Mouse (Mus musculus): ENCODE measurements around the gene Tnik.

Tnik gene

DNA sequence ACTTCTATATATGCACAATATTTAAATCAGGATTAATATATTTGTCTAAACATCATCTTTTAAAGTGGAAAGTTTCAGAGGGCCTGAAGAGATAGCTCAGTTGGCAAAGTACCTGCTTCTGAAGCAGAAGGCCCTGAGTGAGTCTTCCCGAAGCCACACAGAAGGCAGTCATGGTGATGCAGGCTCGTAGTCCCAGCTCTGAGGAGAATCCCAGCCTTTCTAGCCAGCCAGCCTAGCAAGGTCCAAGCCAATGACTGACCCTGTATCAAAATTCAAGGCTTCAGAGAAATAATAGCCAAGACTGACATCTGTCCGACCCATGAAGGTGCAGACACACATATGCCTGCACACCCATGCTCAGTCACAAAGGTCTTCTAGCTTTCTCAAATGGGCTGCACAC is 279.9 kb downstream of the Tnik start:
- DNase-seq (ENCODE audit: extremely low spot score, low read depth, low spot score) = no peak

GRCm38 (mm10) chr3:28543380-28543984 is 280.5 kb downstream of the Tnik start:
- no peak for DNase-seq (ENCODE audit: extremely low spot score, low read depth, low spot score)

- no peak for DNase-seq (ENCODE audit: extremely low spot score, low read depth, low spot score)
Observed at GRCm38 (mm10) chr3:28544345-28544869, 281.4 kb downstream of the Tnik start.

DNA sequence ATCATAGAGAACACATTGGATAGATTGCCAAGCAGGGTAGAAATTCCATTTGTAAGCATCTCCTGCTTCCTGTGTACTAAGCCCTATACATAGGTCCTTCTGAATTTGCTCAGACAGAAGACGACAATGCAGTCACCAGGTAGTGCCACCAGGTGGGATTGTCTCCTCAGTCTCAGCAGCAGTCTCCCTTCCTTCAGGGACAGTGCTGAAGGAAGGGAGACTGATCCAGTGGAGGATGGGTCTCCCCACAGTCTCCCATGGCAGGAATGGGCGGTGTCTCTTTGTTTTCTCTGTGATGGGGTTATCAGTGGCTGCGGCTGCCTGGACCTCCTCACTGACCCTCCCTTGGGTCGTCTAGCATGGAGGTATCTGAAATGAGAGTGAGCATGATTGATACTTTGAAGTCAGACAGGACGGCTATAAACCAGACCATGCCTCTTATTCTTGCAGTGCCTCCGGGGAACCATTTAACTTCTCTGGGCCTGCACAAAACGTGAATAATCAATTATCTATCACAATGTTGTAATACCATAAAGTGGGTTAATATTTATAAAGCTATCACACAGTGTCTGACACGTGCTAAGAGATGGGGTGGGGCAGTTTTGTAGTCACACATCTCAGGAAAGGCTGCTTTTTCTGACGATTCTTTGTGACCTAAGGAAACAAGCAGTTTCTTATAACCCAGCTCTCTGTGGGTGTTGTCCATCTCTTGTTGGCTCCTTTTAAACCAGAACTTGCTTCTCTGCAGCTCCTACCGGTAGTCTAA is 285.1 kb downstream of the Tnik start:
- DNase-seq (ENCODE audit: extremely low spot score, low read depth, low spot score) = no peak

DNA sequence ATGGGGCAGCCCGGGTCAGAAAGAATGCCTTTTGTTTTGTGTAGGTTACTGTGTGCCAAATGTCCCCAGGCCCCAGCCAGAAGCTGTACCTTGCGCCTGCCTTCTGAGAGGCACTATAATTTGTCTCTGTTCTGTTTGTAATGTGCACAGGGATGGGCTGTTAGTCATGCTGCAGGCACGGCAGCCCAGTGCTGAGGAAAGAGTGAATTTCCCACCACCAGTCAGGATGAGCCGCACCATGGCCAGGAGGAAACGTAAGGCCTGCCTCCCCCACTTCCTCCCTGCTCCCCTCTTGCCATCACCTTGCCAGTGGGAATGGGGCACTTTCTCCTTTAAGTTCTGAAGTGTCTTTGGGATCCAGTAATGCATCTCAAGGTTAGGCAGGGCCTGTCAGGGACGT is 286.4 kb downstream of the Tnik start:
- no peak for DNase-seq (ENCODE audit: extremely low spot score, low read depth, low spot score)

- no peak for DNase-seq (ENCODE audit: extremely low spot score, low read depth, low spot score)
Observed at GRCm38 (mm10) chr3:28550497-28551093, 287.6 kb downstream of the Tnik start.

GRCm38 (mm10) chr3:28551756-28552155 is 288.7 kb downstream of the Tnik start:
- DNase-seq (ENCODE audit: extremely low spot score, low read depth, low spot score) = no peak

DNA sequence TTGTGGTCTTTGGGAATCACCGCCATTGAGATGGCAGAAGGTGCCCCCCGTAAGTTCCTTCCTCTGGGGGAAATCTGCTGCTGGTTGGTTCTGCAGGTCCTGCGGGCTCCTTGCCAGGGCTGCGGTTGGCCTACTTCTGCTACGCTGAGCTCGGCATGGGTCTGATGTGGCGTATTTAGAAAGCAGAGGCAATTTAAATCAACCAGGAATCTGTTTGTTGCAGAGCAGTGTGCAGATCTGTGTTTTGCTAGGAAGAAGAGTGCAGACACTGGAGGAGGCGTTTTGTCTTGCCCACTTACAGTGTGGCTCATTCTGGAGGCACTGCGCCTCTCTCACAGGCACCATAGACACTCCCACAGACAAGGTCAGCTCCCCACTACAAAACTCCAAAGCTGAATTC is 291.9 kb downstream of the Tnik start:
- DNase-seq (ENCODE audit: extremely low spot score, low read depth, low spot score) = no peak

GRCm38 (mm10) chr3:28555795-28556570 is 293.0 kb downstream of the Tnik start:
- no peak for DNase-seq (ENCODE audit: extremely low spot score, low read depth, low spot score)

DNA sequence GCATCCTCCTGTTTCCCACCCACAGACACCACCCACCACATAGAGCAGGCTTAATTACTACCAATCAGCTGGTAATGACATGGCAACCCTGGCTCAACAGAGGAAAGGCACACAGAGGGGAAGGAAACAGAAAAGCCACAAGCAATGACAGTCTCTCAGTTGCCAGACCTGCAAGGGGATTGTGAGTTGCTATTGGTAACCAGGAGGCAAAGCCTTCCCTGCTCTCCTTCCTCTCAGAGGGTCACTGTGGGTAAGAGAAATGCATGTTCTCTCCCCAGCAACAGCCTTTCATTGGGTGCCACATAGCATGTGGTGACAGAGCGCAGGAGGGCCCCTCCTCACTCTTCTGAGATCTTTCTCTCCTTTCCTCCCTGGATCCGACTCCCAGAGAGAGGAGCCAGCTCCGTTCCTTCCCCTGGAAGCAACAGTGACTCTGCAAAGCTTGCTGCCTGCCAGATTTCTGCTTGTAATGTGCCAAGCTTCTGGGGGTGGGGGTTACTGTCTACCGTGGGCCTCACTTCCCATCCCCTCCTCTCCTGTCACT is 295.4 kb downstream of the Tnik start:
- no peak for DNase-seq (ENCODE audit: extremely low spot score, low read depth, low spot score)

- no peak for DNase-seq (ENCODE audit: extremely low spot score, low read depth, low spot score)
Observed at GRCm38 (mm10) chr3:28561408-28561807, 298.4 kb downstream of the Tnik start.

- no peak for DNase-seq (ENCODE audit: extremely low spot score, low read depth, low spot score)
Observed at GRCm38 (mm10) chr3:28562612-28563332, 299.8 kb downstream of the Tnik start.

DNA sequence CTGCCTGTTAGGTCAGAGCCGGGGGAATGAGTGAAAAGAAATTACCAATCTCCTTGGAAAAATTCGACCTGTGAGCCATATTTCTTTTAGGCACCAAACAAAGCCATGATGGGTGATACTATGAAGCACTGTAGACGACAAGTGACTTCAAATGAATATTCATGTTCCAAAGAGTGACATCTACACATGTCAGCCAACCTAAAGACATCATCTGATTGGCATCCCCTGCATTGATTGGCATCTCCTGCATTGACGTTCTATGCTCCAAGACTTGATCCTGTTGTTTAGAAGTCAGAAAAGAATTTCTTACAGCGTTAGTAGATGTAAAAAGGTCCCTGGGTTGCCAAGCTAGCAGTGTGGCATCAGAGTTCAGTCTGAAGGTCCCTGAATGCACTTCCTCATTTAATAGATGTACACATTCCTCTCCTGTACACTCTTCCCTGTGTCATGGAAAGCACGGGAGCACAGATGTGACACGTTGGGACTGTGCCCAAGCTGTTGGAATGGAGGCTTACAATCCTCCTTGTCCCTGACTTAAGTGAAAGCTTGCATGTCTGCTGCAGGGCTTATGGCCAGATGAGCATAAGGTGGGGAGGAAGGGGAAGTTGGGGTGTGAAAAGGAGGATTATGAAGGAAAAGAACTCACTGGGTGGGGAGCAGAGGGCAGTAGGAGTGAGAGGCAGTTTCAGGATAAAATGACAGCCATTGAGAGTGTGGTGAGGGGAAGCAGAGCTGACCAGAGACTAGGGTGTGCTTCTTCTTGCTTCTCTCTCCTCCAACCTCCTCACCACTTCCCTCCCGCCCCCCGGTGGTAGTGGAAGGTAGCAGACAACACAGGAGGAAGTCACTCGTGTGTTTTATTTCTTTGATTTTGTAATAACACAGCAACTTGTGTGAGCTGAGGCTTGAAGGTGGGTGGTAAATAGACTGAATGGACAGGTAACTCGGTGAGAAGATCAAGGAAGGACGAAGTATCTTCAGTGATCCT is 301.6 kb downstream of the Tnik start:
- no peak for DNase-seq (ENCODE audit: extremely low spot score, low read depth, low spot score)

DNA sequence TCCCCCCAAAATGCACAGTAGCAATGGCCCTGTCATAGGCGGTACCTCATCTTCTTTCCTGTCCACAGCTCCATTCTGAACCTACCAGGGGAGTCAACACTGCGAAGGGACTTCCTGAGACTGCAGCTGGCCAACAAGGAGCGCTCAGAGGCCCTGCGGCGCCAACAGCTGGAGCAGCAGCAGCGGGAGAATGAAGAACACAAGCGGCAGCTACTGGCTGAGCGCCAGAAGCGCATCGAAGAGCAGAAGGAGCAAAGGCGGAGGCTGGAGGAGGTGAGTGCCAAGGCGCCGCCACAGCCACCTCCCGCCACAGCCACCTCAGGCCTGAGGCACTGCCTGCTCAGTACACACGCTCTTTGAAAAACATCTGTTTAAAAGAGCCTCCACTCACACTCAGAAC is 314.3 kb downstream of the Tnik start:
- no peak for DNase-seq (ENCODE audit: extremely low spot score, low read depth, low spot score)

DNA sequence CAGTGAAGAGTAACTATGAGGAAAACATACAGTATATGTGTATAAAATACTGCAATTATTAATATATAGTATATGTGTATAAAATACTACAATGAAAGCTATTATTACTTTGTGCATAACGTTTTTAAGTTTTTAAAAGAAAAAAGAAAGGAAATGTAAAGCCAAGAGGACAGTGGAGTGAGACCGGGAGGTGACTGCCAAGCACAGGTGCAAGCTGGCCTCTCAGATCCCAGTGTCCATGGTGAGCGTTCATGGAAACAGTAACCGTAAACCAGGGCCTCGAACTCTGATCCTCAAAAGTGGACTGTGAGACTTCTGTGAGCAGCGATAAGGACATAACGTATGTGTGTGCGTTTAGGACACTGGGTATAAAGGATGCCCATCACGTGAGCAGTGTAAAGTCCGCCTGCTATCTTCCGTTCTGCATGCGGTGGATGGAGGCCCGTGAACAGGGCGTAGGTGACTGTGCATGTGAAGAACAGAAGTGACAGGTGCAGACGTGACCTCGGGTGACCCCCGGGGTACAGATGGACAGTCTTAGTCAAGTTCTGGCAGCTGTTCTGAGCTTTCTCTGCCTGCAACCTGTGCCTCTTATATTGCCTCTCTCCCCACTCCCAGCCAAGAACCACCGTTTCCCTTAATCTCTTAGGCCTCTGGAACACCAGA is 316.1 kb downstream of the Tnik start:
- no peak for DNase-seq (ENCODE audit: extremely low spot score, low read depth, low spot score)

DNA sequence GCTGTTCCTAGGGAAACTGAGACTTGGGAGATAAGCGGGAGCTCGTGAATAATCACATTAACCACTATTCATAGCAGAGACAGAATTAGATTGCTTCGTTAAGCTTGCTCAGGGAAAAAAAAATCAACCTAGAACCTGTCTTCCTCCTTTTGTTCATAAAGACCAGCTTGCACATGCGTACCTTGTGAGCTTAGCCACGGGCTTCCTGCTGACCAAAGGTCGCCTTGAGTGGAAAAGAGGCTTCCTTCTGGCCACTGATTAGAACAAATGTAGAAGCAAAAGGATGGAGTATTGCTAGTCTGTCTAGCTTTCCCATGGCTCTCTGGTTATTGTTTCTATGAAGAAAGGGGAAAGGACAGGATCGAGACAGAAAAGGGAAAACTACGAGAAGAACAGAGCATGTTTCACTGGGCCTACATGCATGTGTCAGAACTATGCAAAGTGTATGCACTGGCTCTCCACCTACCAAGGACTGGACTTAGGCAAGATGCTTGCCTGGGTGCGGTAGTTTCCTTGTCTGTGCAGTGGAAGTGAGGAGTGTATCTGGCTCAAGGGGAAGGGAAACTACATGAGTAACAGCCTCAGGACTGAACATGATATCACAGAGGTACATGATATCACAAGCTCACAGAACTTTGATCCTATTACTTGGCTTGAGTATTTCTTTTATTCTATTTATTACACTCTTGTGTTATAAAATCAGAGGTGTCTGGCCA is 322.9 kb downstream of the Tnik start:
- no peak for DNase-seq (ENCODE audit: extremely low spot score, low read depth, low spot score)

- no peak for DNase-seq (ENCODE audit: extremely low spot score, low read depth, low spot score)
Observed at GRCm38 (mm10) chr3:28587808-28588207, 324.8 kb downstream of the Tnik start.

- DNase-seq (ENCODE audit: extremely low spot score, low read depth, low spot score) = no peak
Observed at GRCm38 (mm10) chr3:28591345-28591744, 328.3 kb downstream of the Tnik start.

All from hindlimb bud, embryonic 11.5 days (tissue).